Mouse (Mus musculus): Measurements from ENCODE around the gene Tspan4. TPM values are rescaled to one million over a fixed set of nuclear protein-coding genes. Genes with fewer than 3 reads are reported as not detected.
A peak's percentile ranks its signal among the peaks of the same experiment; 100 is the strongest.

Tspan4 gene
- polyA plus RNA-seq, 1 experiment from 2014 or later: 57.1 TPM

GRCm38 (mm10) chr7:141457236-141457635 is 17.8 kb upstream of the Tspan4 start:
- H3K9ac ChIP-seq: no peak overlapping the region
- no peak for ATAC-seq (ENCODE audit: low read depth)
- H3K9me3 ChIP-seq: no peaks in the 10 kb centered on the region
- WGBS: 93% methylated on average over 14 of the region's 14 CpGs
- H3K4me1 ChIP-seq (replicated peaks): peaks cover 34% of the 10 kb centered on the region
- H3K4me3 ChIP-seq: no peak overlapping the region
- no peak overlapping the region for H3K4me2 ChIP-seq
- peaks cover 38% of the 10 kb centered on the region for H3K27me3 ChIP-seq
- H3K27ac ChIP-seq (replicated peaks): no peak overlapping the region
- peaks cover 21% of the 10 kb centered on the region for H3K36me3 ChIP-seq

GRCm38 (mm10) chr7:141457986-141458660 is 16.9 kb upstream of the Tspan4 start:
- 75% methylated on average over 15 of the region's 15 CpGs for WGBS
- H3K4me2 ChIP-seq: no peak overlapping the region
- no peak overlapping the region for H3K27ac ChIP-seq (replicated peaks)
- no peak overlapping the region for H3K4me3 ChIP-seq
- peaks cover 34% of the 10 kb centered on the region for H3K4me1 ChIP-seq (replicated peaks)
- ATAC-seq (ENCODE audit: low read depth): no peak
- H3K27me3 ChIP-seq: peaks cover 46% of the 10 kb centered on the region
- 0 out of 2 replicates have a peak overlapping the region, but pooled peaks have one; percentile 12 for H3K9ac ChIP-seq
- peaks cover 19% of the 10 kb centered on the region for H3K36me3 ChIP-seq
- no peaks in the 10 kb centered on the region for H3K9me3 ChIP-seq

DNA sequence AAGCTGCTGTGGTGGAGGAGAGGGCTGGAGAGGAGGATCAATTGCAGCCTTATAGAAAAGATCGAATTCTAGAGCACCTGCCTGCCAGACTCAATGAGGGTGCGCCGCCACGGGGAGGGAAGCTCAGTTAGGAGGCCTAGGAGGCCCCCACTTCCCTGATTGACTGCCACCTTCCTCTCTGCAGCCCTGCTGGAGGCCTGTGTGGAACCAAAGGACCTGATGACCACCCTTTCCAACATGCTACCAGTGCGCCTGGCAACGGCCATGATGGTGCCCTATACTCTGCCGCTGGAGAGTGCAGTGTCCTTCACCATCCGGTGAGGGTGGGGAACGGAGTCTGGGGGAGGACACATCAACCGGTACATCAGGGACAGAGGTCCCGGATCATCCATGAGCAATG is 16.4 kb upstream of the Tspan4 start:
- Histone ChIP-seq H3K9ac (no peak overlapping the region), H3K27ac (replicated peaks) (no peak overlapping the region), H3K9me3 (no peaks in the 10 kb centered on the region), H3K27me3 (peaks cover 52% of the 10 kb centered on the region), H3K36me3 (peaks cover 19% of the 10 kb centered on the region), H3K4me2 (no peak overlapping the region), H3K4me1 (replicated peaks) (peaks cover 34% of the 10 kb centered on the region), H3K4me3 (no peak overlapping the region)
- WGBS: 92% methylated on average over 11 of the region's 11 CpGs
- ATAC-seq (ENCODE audit: low read depth): no peak

DNA sequence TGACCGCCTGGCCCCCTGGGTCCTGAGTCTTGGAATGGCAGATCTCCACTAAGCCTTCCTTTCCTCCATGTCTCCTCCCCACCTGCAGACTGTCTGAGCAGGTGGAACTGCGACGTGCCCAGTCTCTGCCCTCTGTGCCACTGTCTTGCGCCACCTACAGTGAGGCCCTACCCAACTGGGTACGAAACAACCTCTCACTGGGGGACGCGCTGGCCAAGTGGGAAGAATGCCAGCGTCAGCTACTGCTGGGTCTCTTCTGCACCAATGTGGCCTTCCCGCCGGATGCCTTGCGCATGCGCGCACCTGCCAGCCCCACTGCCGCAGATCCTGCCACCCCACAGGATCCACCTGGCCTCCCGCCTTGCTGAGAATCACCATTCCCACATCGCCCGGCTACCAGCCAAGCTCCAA is 15.7 kb upstream of the Tspan4 start:
- Histone ChIP-seq H3K4me1 (replicated peaks) (peaks cover 34% of the 10 kb centered on the region), H3K9me3 (no peaks in the 10 kb centered on the region), H3K9ac (no peak overlapping the region), H3K4me3 (no peak overlapping the region), H3K4me2 (no peak overlapping the region), H3K27ac (replicated peaks) (no peak overlapping the region), H3K27me3 (peaks cover 58% of the 10 kb centered on the region), H3K36me3 (peaks cover 19% of the 10 kb centered on the region)
- ATAC-seq (ENCODE audit: low read depth): no peak
- 91% methylated on average over 17 of the region's 17 CpGs for WGBS

GRCm38 (mm10) chr7:141460001-141460390 is 15.0 kb upstream of the Tspan4 start:
- WGBS: 75% methylated on average over 5 of the region's 5 CpGs
- no peak overlapping the region for H3K4me2 ChIP-seq
- H3K27me3 ChIP-seq: peaks cover 65% of the 10 kb centered on the region
- no peaks in the 10 kb centered on the region for H3K9me3 ChIP-seq
- H3K9ac ChIP-seq: no peak overlapping the region
- H3K36me3 ChIP-seq: peaks cover 19% of the 10 kb centered on the region
- no peak overlapping the region for H3K27ac ChIP-seq (replicated peaks)
- ATAC-seq (ENCODE audit: low read depth): no peak
- H3K4me3 ChIP-seq: no peak overlapping the region
- H3K4me1 ChIP-seq (replicated peaks): peaks cover 33% of the 10 kb centered on the region

DNA sequence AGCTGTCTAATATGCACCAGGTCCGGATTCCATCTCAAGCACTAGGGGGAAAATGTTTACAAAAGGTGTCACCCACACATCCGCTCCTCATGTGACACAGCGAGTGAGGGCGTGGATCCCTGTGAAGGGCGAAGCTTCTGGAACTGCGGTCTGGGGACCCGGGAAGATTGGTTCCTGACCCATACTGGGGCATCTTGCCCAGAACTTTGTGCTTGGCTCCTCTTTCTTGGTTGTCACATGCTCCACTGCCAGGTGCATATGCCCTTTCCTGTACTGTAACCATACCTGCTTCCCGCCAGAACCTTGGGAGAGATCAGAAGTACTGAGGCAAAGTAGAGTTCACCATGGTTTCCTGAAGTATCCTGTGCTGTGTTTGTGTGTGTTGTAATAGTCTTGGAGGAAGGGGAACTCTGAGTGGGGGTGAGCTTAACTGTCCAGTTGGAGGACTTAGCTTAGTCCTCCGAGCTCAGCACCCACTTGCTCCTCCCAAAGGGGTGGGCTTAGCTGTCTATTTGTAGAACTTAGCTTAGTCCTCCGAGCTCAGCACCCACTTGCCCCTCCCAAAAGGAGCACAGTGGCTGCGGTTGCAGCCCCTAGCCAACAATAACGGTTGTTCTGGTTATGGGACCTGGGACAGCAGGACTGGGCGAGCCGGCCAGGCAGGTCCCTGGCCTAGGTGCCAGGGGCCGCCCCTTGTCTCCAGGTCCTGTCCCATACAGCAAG is 14.5 kb upstream of the Tspan4 start, which contains the start of gene Cracr2b:
Gene Cracr2b (plus strand): TSS at position 704 of the 723 bp plus-strand sequence.
- H3K4me3 ChIP-seq: peak within 1 kb of the TSS; percentile 39
- ATAC-seq (ENCODE audit: low read depth): no peak
- peak within 1 kb of the TSS; percentile 59 for H3K4me2 ChIP-seq
- peaks cover 30% of the 10 kb centered on the region for H3K4me1 ChIP-seq (replicated peaks)
- H3K9me3 ChIP-seq: no peaks in the 10 kb centered on the region
- no peak within 1 kb of the TSS for H3K27ac ChIP-seq (replicated peaks)
- 74% methylated on average over 15 of the region's 15 CpGs for WGBS
- peaks cover 71% of the 10 kb centered on the region for H3K27me3 ChIP-seq
- H3K36me3 ChIP-seq: peaks cover 19% of the 10 kb centered on the region
- peak within 1 kb of the TSS; percentile 66 for H3K9ac ChIP-seq

GRCm38 (mm10) chr7:141461521-141462332 is 13.3 kb upstream of the Tspan4 start:
- Histone ChIP-seq H3K36me3 (peaks cover 19% of the 10 kb centered on the region), H3K4me2 (peak overlapping the region; percentile 59), H3K27me3 (peaks cover 82% of the 10 kb centered on the region), H3K9me3 (no peaks in the 10 kb centered on the region), H3K9ac (peak overlapping the region; percentile 66), H3K4me1 (replicated peaks) (peaks cover 21% of the 10 kb centered on the region), H3K27ac (replicated peaks) (no peak overlapping the region), H3K4me3 (peak overlapping the region; percentile 39)
- ATAC-seq (ENCODE audit: low read depth): no peak
- WGBS: 2% methylated on average over 59 of the region's 59 CpGs

DNA sequence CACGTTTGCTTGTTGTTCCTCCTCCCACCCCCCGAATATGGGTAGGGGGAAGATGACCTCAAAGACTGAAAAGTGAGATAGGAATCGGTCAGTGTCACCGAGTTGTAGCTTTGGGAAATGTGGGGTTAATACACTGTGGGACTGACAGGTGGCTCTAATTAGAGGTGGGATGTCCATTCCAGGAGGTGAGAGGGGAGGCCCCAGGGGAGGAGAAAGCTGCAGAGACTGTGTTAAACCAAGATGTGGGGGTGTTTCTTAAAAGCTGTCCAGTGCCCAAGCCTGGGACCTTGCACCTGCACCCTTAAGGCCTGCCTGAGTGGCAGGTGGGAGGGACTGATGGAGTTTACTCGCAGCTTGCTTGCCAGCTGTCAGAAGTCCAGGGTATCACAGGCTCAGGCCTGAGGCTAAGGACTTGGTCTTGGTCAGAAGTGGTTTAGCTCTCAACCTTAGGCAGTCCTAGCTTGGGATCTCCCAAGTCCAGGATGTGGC is 12.7 kb upstream of the Tspan4 start:
- peaks cover 25% of the 10 kb centered on the region for H3K4me1 ChIP-seq (replicated peaks)
- WGBS: 16% methylated on average over 5 of the region's 5 CpGs
- ATAC-seq (ENCODE audit: low read depth): no peak
- H3K27ac ChIP-seq (replicated peaks): no peak overlapping the region
- H3K9ac ChIP-seq: no peak overlapping the region; the same call in 1 of the 2 replicates
- H3K4me3 ChIP-seq: peak overlapping the region; percentile 39
- peaks cover 19% of the 10 kb centered on the region for H3K36me3 ChIP-seq
- peaks cover 83% of the 10 kb centered on the region for H3K27me3 ChIP-seq
- no peaks in the 10 kb centered on the region for H3K9me3 ChIP-seq
- H3K4me2 ChIP-seq: peak overlapping the region; percentile 59

DNA sequence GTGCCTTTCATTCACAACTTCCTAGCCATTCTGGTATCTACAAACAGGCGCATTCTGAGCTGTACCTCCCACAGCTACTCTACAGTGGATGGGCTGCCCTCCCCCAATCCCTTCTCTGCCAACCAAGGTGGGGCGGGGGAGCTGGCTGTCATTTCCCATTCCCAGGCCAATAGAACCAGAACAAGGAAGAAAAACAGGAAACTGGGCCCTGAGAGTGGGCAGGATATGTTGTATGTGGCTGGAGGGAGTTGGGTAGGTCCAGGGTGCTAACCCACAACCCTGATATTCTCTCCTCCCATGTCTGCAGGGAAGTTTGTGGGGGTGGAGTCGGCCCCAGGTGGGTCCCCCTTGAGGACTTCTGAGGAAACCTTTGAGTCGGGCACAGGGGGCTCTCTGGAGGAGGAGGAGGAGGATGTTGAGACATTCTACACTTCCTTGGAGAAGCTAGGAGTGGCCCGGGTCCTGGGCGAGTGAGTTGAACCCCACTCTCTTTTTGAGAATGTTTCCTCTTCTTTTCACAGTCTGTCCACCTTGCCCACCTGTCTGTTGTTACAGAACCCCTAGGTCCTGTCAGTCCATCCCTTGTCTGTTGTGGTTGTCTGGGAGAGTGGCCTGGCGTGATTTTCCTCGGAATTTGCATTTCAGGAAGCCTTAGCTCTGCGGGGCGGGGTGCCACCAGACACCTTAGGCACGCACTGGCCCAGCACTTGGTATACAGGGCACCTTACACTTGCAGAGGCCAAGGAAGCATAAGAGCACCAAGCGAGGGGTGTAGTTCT is 11.0 kb upstream of the Tspan4 start:
- no peak overlapping the region for H3K9ac ChIP-seq

GRCm38 (mm10) chr7:141464603-141465201 is 10.3 kb upstream of the Tspan4 start:
- Histone ChIP-seq H3K9ac (peak overlapping the region; percentile 4; the same call in 1 of the 2 replicates), H3K4me1 (replicated peaks) (peaks cover 48% of the 10 kb centered on the region), H3K27me3 (peaks cover 74% of the 10 kb centered on the region), H3K36me3 (peaks cover 10% of the 10 kb centered on the region), H3K4me2 (peak overlapping the region; percentile 31), H3K9me3 (no peaks in the 10 kb centered on the region), H3K27ac (replicated peaks) (no peak overlapping the region), H3K4me3 (peak overlapping the region; percentile 8)
- no peak for ATAC-seq (ENCODE audit: low read depth)
- 2% methylated on average over 38 of the region's 38 CpGs for WGBS

More for the DNA sequence above, 11.0 kb upstream of the Tspan4 start:
- peaks cover 41% of the 10 kb centered on the region for H3K4me1 ChIP-seq (replicated peaks)
- peaks cover 14% of the 10 kb centered on the region for H3K36me3 ChIP-seq
- H3K27me3 ChIP-seq: peaks cover 81% of the 10 kb centered on the region
- no peak for ATAC-seq (ENCODE audit: low read depth)
- 20% methylated on average over 12 of the region's 12 CpGs for WGBS
- no peak overlapping the region for H3K27ac ChIP-seq (replicated peaks)
- H3K4me3 ChIP-seq: peak overlapping the region; percentile 8; the same call in 1 of the 2 replicates
- peak overlapping the region; percentile 31 for H3K4me2 ChIP-seq
- no peaks in the 10 kb centered on the region for H3K9me3 ChIP-seq

Measured in neural tube, embryonic 13.5 days (tissue).